Mouse (Mus musculus): Measurements from ENCODE around the gene Lemd2. TPM values are rescaled to one million over a fixed set of nuclear protein-coding genes. Genes with fewer than 3 reads are reported as not detected.

Lemd2 gene
- polyA plus RNA-seq, 1 experiment from 2014 or later, result 13.8 TPM

GRCm38 (mm10) chr17:27189640-27190216 is 14.5 kb downstream of the Lemd2 start:
- DNase-seq (ENCODE audit: low spot score), result peak; percentile 74

GRCm38 (mm10) chr17:27188883-27189282 is 15.4 kb downstream of the Lemd2 start:
- no peak for DNase-seq (ENCODE audit: low spot score)

GRCm38 (mm10) chr17:27187059-27187458 is 17.2 kb downstream of the Lemd2 start:
- no peak for DNase-seq (ENCODE audit: low spot score)

- no peak for DNase-seq (ENCODE audit: low spot score)
Measured at GRCm38 (mm10) chr17:27186068-27186467, 18.2 kb downstream of the Lemd2 start.

GRCm38 (mm10) chr17:27183667-27184292 is 20.5 kb downstream of the Lemd2 start:
- no peak for DNase-seq (ENCODE audit: low spot score)

GRCm38 (mm10) chr17:27182401-27182800 is 21.9 kb downstream of the Lemd2 start:
- DNase-seq (ENCODE audit: low spot score), result no peak

- no peak for DNase-seq (ENCODE audit: low spot score)
Measured at GRCm38 (mm10) chr17:27181666-27182065, 22.6 kb downstream of the Lemd2 start.

GRCm38 (mm10) chr17:27179681-27180280 is 24.5 kb downstream of the Lemd2 start:
- DNase-seq (ENCODE audit: low spot score), result peak; percentile 18

- no peak for DNase-seq (ENCODE audit: low spot score)
Measured at GRCm38 (mm10) chr17:27178427-27179177, 25.7 kb downstream of the Lemd2 start.

- no peak for DNase-seq (ENCODE audit: low spot score)
Measured at GRCm38 (mm10) chr17:27178019-27178418, 26.2 kb downstream of the Lemd2 start.

- DNase-seq (ENCODE audit: low spot score), result no peak
Measured at GRCm38 (mm10) chr17:27176754-27177153, 27.5 kb downstream of the Lemd2 start.

GRCm38 (mm10) chr17:27176287-27176686 is 28.0 kb downstream of the Lemd2 start:
- DNase-seq (ENCODE audit: low spot score), result no peak

- no peak for DNase-seq (ENCODE audit: low spot score)
Measured at GRCm38 (mm10) chr17:27175196-27175874, 28.9 kb downstream of the Lemd2 start.

- DNase-seq (ENCODE audit: low spot score), result no peak
Measured at GRCm38 (mm10) chr17:27173715-27174114, 30.6 kb downstream of the Lemd2 start.

- DNase-seq (ENCODE audit: low spot score), result no peak
Measured at GRCm38 (mm10) chr17:27172459-27172858, 31.8 kb downstream of the Lemd2 start.

GRCm38 (mm10) chr17:27171121-27171520 is 33.1 kb downstream of the Lemd2 start:
- DNase-seq (ENCODE audit: low spot score), result no peak

- DNase-seq (ENCODE audit: low spot score), result no peak
Measured at GRCm38 (mm10) chr17:27169952-27170695, 34.1 kb downstream of the Lemd2 start.

GRCm38 (mm10) chr17:27168569-27168968 is 35.7 kb downstream of the Lemd2 start:
- DNase-seq (ENCODE audit: low spot score), result no peak

GRCm38 (mm10) chr17:27167545-27167944 is 36.7 kb downstream of the Lemd2 start, which contains the start of gene Ip6k3:
Gene Ip6k3, minus strand, starts transcription at chr17:27167795.
- DNase-seq (ENCODE audit: low spot score), result no peak

- DNase-seq (ENCODE audit: low spot score), result no peak
Measured at GRCm38 (mm10) chr17:27166901-27167300, 37.4 kb downstream of the Lemd2 start.
